Mouse (Mus musculus) stomach, embryonic 15.5 days (tissue): ENCODE measurements around the gene Gabpa. TPM values are rescaled to one million over a fixed set of nuclear protein-coding genes. Genes with fewer than 3 reads are reported as not detected.

Experiments
- ATAC-seq: fragments of 200-750 bp; cut with Nextera tagmentation; 2 replicates; pipeline ENCODE4 v1.8.0; 2017; ENCODE audit warnings: low read depth, moderate number of reproducible peaks, moderate TSS enrichment; ENCODE audit not compliant: insufficient read depth, low FRiP score
- H3K27ac ChIP-seq: fragments of 300-500 bp; sonication (generic); 2 replicates; pipeline ENCODE4 v1.5.1; 2015; ENCODE audit warnings: mild to moderate bottlenecking, inconsistent platforms
- H3K27me3 ChIP-seq: fragments of 300-500 bp; sonication (generic); replicated peaks from 2 replicates; pipeline ENCODE4 v1.6.1; 2015; ENCODE audit warnings: inconsistent platforms
- H3K36me3 ChIP-seq: fragments of 300-500 bp; sonication (generic); 2 replicates; pipeline ENCODE4 v1.6.1; 2015; ENCODE audit warnings: inconsistent platforms
- H3K4me1 ChIP-seq: fragments of 300-500 bp; sonication (generic); 2 replicates; pipeline ENCODE4 v1.6.1; 2015; ENCODE audit warnings: inconsistent platforms
- H3K4me2 ChIP-seq: fragments of 300-500 bp; sonication (generic); 2 replicates; pipeline ENCODE4 v1.6.1; 2015; ENCODE audit warnings: mild to moderate bottlenecking, inconsistent platforms
- H3K4me3 ChIP-seq: fragments of 300-500 bp; sonication (generic); replicated peaks from 2 replicates; pipeline ENCODE4 v1.5.1; 2015; ENCODE audit warnings: inconsistent platforms
- H3K9ac ChIP-seq: fragments of 300-500 bp; sonication (generic); 2 replicates; pipeline ENCODE4 v1.6.1; 2015; ENCODE audit warnings: inconsistent platforms
- H3K9me3 ChIP-seq: fragments of 300-500 bp; sonication (generic); 2 replicates; pipeline ENCODE4 v1.6.1; 2016; ENCODE audit warnings: inconsistent platforms
- WGBS: fragments of 180-500 bp; shearing (Covaris S2); methylation state at CpG from one replicate; pipeline ENCODE4 v1.1.7; 2015; 5-methylcytosine and 5-hydroxymethylcytosine counted together
- polyA plus RNA-seq: library from polyadenylated mRNA; unstranded; fragments of >200 nt; fragmentation: Nextera tagmentation; extraction: Ambion mirVana; gene quantifications from 2 replicates; pipeline ENCODE4 v1.2.1, GENCODE M21; 2015

Gabpa gene
- 28.6 and 31.6 TPM in 2 replicates for polyA plus RNA-seq

GRCm38 (mm10) chr16:84834745-84835440, at the start of gene Gabpa:
TSS of gene Gabpa (plus strand) at chr16:84834925.
- Histone ChIP-seq H3K9ac (peak within 1 kb of the TSS; percentile 99), H3K4me2 (peak within 1 kb of the TSS; percentile 75), H3K27ac (peak within 1 kb of the TSS; percentile 99), H3K4me3 (peak within 1 kb of the TSS; percentile 98), H3K36me3 (peaks cover 19% of the 10 kb centered on the region), H3K9me3 (no peaks in the 10 kb centered on the region), H3K27me3 (no peaks in the 10 kb centered on the region), H3K4me1 (peaks cover 13% of the 10 kb centered on the region; the same call in 1 of the 2 replicates)
- under 1% methylated on average over 51 of the region's 52 CpGs for WGBS
- peak; percentile 95 for ATAC-seq

- no peak overlapping the region for H3K9ac ChIP-seq
- ATAC-seq = no peak
- H3K27me3 ChIP-seq = no peaks in the 10 kb centered on the region
- H3K4me1 ChIP-seq = no peaks in the 10 kb centered on the region
- WGBS = 29% methylated on average over 7 of the region's 7 CpGs
- no peaks in the 10 kb centered on the region for H3K9me3 ChIP-seq
- H3K27ac ChIP-seq = no peak overlapping the region
- H3K4me2 ChIP-seq = no peak overlapping the region
- no peaks in the 10 kb centered on the region for H3K36me3 ChIP-seq
- no peak overlapping the region for H3K4me3 ChIP-seq
Measured at GRCm38 (mm10) chr16:84784966-84785365, 49.8 kb upstream of the Gabpa start.

- WGBS = 73% methylated on average over 2 of the region's 2 CpGs
- Histone ChIP-seq H3K27ac (no peak overlapping the region), H3K27me3 (no peaks in the 10 kb centered on the region), H3K9me3 (no peaks in the 10 kb centered on the region), H3K4me2 (no peak overlapping the region), H3K9ac (no peak overlapping the region), H3K36me3 (no peaks in the 10 kb centered on the region), H3K4me3 (no peak overlapping the region), H3K4me1 (no peaks in the 10 kb centered on the region)
- no peak for ATAC-seq
Measured at GRCm38 (mm10) chr16:84790595-84791165, 44.0 kb upstream of the Gabpa start.

- Histone ChIP-seq H3K4me2 (no peak overlapping the region), H3K36me3 (no peaks in the 10 kb centered on the region), H3K4me1 (no peaks in the 10 kb centered on the region), H3K9me3 (no peaks in the 10 kb centered on the region), H3K4me3 (no peak overlapping the region), H3K27ac (no peak overlapping the region), H3K9ac (no peak overlapping the region), H3K27me3 (no peaks in the 10 kb centered on the region)
- no peak for ATAC-seq
- 86% methylated on average over 14 of the region's 14 CpGs for WGBS
Measured at GRCm38 (mm10) chr16:84793401-84793800, 41.3 kb upstream of the Gabpa start.

- ATAC-seq = no peak
- WGBS = 58% methylated on average over 3 of the region's 3 CpGs
Measured at GRCm38 (mm10) chr16:84795337-84795736, 39.4 kb upstream of the Gabpa start.

GRCm38 (mm10) chr16:84796678-84797077, 38.0 kb upstream of the Gabpa start:
- Histone ChIP-seq H3K27ac (no peak overlapping the region), H3K27me3 (no peaks in the 10 kb centered on the region), H3K4me1 (no peaks in the 10 kb centered on the region), H3K9me3 (no peaks in the 10 kb centered on the region), H3K4me2 (no peak overlapping the region), H3K4me3 (no peak overlapping the region), H3K9ac (no peak overlapping the region), H3K36me3 (no peaks in the 10 kb centered on the region)
- WGBS = 80% methylated on average over 9 of the region's 9 CpGs
- ATAC-seq = no peak

More at GRCm38 (mm10) chr16:84795337-84795736, 39.4 kb upstream of the Gabpa start:
- Histone ChIP-seq H3K36me3 (no peaks in the 10 kb centered on the region), H3K4me2 (no peak overlapping the region), H3K9ac (no peak overlapping the region), H3K27me3 (no peaks in the 10 kb centered on the region), H3K4me1 (no peaks in the 10 kb centered on the region), H3K4me3 (no peak overlapping the region), H3K27ac (no peak overlapping the region), H3K9me3 (no peaks in the 10 kb centered on the region)

- H3K36me3 ChIP-seq = no peaks in the 10 kb centered on the region
- 95% methylated on average over 1 of the region's 2 CpGs for WGBS
- H3K9ac ChIP-seq = no peak overlapping the region
- H3K9me3 ChIP-seq = no peaks in the 10 kb centered on the region
- H3K27ac ChIP-seq = no peak overlapping the region
- H3K27me3 ChIP-seq = no peaks in the 10 kb centered on the region
- H3K4me1 ChIP-seq = no peaks in the 10 kb centered on the region
- no peak for ATAC-seq
- no peak overlapping the region for H3K4me3 ChIP-seq
- H3K4me2 ChIP-seq = no peak overlapping the region
Measured at GRCm38 (mm10) chr16:84800038-84800437, 34.7 kb upstream of the Gabpa start.

GRCm38 (mm10) chr16:84802217-84802616, 32.5 kb upstream of the Gabpa start:
- no peaks in the 10 kb centered on the region for H3K9me3 ChIP-seq
- no peaks in the 10 kb centered on the region for H3K4me1 ChIP-seq
- H3K27ac ChIP-seq = no peak overlapping the region
- no peak for ATAC-seq
- H3K4me2 ChIP-seq = no peak overlapping the region
- H3K36me3 ChIP-seq = no peaks in the 10 kb centered on the region
- WGBS = 45% methylated on average over 6 of the region's 6 CpGs
- H3K4me3 ChIP-seq = no peak overlapping the region
- no peak overlapping the region for H3K9ac ChIP-seq
- H3K27me3 ChIP-seq = no peaks in the 10 kb centered on the region

- no peak overlapping the region for H3K4me2 ChIP-seq
- no peak overlapping the region for H3K27ac ChIP-seq
- no peak for ATAC-seq
- 64% methylated on average over 5 of the region's 5 CpGs for WGBS
- H3K4me1 ChIP-seq = no peaks in the 10 kb centered on the region
- no peaks in the 10 kb centered on the region for H3K9me3 ChIP-seq
- no peak overlapping the region for H3K4me3 ChIP-seq
- H3K27me3 ChIP-seq = no peaks in the 10 kb centered on the region
- no peaks in the 10 kb centered on the region for H3K36me3 ChIP-seq
- H3K9ac ChIP-seq = no peak overlapping the region
Measured at GRCm38 (mm10) chr16:84804866-84805265, 29.9 kb upstream of the Gabpa start.

GRCm38 (mm10) chr16:84806175-84806574, 28.6 kb upstream of the Gabpa start:
- no peak for ATAC-seq
- H3K4me3 ChIP-seq = no peak overlapping the region
- no peak overlapping the region for H3K4me2 ChIP-seq
- no peaks in the 10 kb centered on the region for H3K9me3 ChIP-seq
- WGBS = 89% methylated on average over 3 of the region's 3 CpGs
- no peaks in the 10 kb centered on the region for H3K27me3 ChIP-seq
- no peak overlapping the region for H3K9ac ChIP-seq
- H3K36me3 ChIP-seq = no peaks in the 10 kb centered on the region
- no peak overlapping the region for H3K27ac ChIP-seq
- no peaks in the 10 kb centered on the region for H3K4me1 ChIP-seq

- Histone ChIP-seq H3K27me3 (no peaks in the 10 kb centered on the region), H3K4me2 (no peak overlapping the region), H3K9ac (no peak overlapping the region), H3K4me3 (no peak overlapping the region), H3K9me3 (no peaks in the 10 kb centered on the region), H3K27ac (no peak overlapping the region), H3K36me3 (no peaks in the 10 kb centered on the region), H3K4me1 (no peaks in the 10 kb centered on the region)
- ATAC-seq = no peak
- WGBS = 87% methylated on average over 7 of the region's 7 CpGs
Measured at GRCm38 (mm10) chr16:84807874-84808273, 26.9 kb upstream of the Gabpa start.

GRCm38 (mm10) chr16:84810254-84810653, 24.5 kb upstream of the Gabpa start:
- no peaks in the 10 kb centered on the region for H3K27me3 ChIP-seq
- H3K36me3 ChIP-seq = no peaks in the 10 kb centered on the region
- 65% methylated on average over 1 of the region's 1 CpGs for WGBS
- H3K4me3 ChIP-seq = no peak overlapping the region
- no peak for ATAC-seq
- H3K4me2 ChIP-seq = no peak overlapping the region
- H3K27ac ChIP-seq = no peak overlapping the region
- H3K4me1 ChIP-seq = no peaks in the 10 kb centered on the region
- H3K9me3 ChIP-seq = no peaks in the 10 kb centered on the region
- H3K9ac ChIP-seq = no peak overlapping the region
